Mouse (Mus musculus) embryonic facial prominence, embryonic 11.5 days (tissue): Measurements from ENCODE around the gene Habp4. TPM values are rescaled to one million over a fixed set of nuclear protein-coding genes. Genes with fewer than 3 reads are reported as not detected.

Experiments
- ATAC-seq: fragments of 200-750 bp; cut with Nextera tagmentation; replicated peaks from 2 replicates; pipeline ENCODE4 v1.8.0; 2017; ENCODE audit warnings: low read depth; ENCODE audit not compliant: insufficient number of reproducible peaks, low FRiP score, low TSS enrichment
- DNase-seq: peaks from one replicate; pipeline ENCODE4 v3.0.0-alpha.2; 2015; ENCODE audit warnings: low spot score
- H3K27ac ChIP-seq: fragments of 300-500 bp; sonication (generic); replicated peaks from 2 replicates; pipeline ENCODE4 v1.5.1; 2014; ENCODE audit warnings: mild to moderate bottlenecking, low read depth, low read length, control low read depth
- H3K27me3 ChIP-seq: fragments of 300-500 bp; sonication (generic); 2 replicates; pipeline ENCODE4 v1.6.1; 2014; ENCODE audit warnings: mild to moderate bottlenecking, low read length, moderate library complexity, mixed read lengths; ENCODE audit not compliant: control insufficient read depth, insufficient read depth
- H3K36me3 ChIP-seq: fragments of 300-500 bp; sonication (generic); replicated peaks from 2 replicates; pipeline ENCODE4 v1.6.1; 2014; ENCODE audit warnings: low read depth, mild to moderate bottlenecking, low read length, moderate library complexity, mixed read lengths; ENCODE audit not compliant: control insufficient read depth, insufficient read depth
- H3K4me1 ChIP-seq: fragments of 300-500 bp; sonication (generic); 2 replicates; pipeline ENCODE4 v1.6.1; 2014; ENCODE audit warnings: low read length, mixed read lengths; ENCODE audit not compliant: control insufficient read depth, insufficient read depth
- H3K4me2 ChIP-seq: fragments of 300-500 bp; sonication (generic); 2 replicates; pipeline ENCODE4 v1.6.1; 2014; ENCODE audit warnings: low read depth, mild to moderate bottlenecking, control low read depth, low read length, moderate library complexity
- H3K4me3 ChIP-seq: fragments of 300-500 bp; sonication (generic); 2 replicates; pipeline ENCODE4 v1.5.1; 2014; ENCODE audit warnings: low read depth, low read length, control low read depth
- H3K9ac ChIP-seq: fragments of 300-500 bp; sonication (generic); replicated peaks from 2 replicates; pipeline ENCODE4 v1.6.1; 2014; ENCODE audit warnings: mild to moderate bottlenecking, control low read depth, low read length
- H3K9me3 ChIP-seq: fragments of 300-500 bp; sonication (generic); replicated peaks from 2 replicates; pipeline ENCODE4 v1.6.1; 2016; ENCODE audit warnings: mild to moderate bottlenecking, low read length, inconsistent platforms, mixed read lengths; ENCODE audit not compliant: control insufficient read depth
- WGBS: fragments of 180-500 bp; shearing (Covaris S2); extraction: QIAGEN DNeasy Blood & Tissue Kit; methylation state at CpG from one replicate; pipeline ENCODE4 v1.1.7; 2014; 5-methylcytosine and 5-hydroxymethylcytosine counted together
- polyA plus RNA-seq: library from polyadenylated mRNA; unstranded; fragments of >200 nt; fragmentation: Nextera tagmentation; extraction: Ambion mirVana; gene quantifications from 2 replicates; pipeline ENCODE4 v1.2.1, GENCODE M21; 2014

Habp4 gene
- polyA plus RNA-seq: 26.0 and 26.2 TPM in 2 replicates

- Histone ChIP-seq H3K4me3 (peak within 1 kb of the TSS; percentile 78), H3K9ac (peak within 1 kb of the TSS; percentile 87), H3K4me1 (no peaks in the 10 kb centered on the region), H3K36me3 (no peaks in the 10 kb centered on the region), H3K27me3 (no peaks in the 10 kb centered on the region), H3K9me3 (no peaks in the 10 kb centered on the region), H3K4me2 (peak within 1 kb of the TSS; percentile 98), H3K27ac (0 out of 2 replicates have a peak within 1 kb of the TSS, but pooled peaks have one; percentile 65)
- DNase-seq (peak; percentile 99), ATAC-seq (peak; percentile 99)
- 0% methylated on average over 19 of the region's 31 CpGs for WGBS
Observed at GRCm38 (mm10) chr13:64161548-64161915, at the start of gene Habp4. TSS of gene Habp4 (plus strand) at chr13:64161824.

- H3K9me3 ChIP-seq: no peaks in the 10 kb centered on the region
- H3K27me3 ChIP-seq: no peaks in the 10 kb centered on the region
- H3K9ac ChIP-seq: no peak overlapping the region
- WGBS: 63% methylated on average over 2 of the region's 2 CpGs
- H3K27ac ChIP-seq: no peak overlapping the region
- no peak overlapping the region for H3K4me3 ChIP-seq
- no peak for DNase-seq
- no peaks in the 10 kb centered on the region for H3K4me1 ChIP-seq
- ATAC-seq: no peak
- H3K4me2 ChIP-seq: no peak overlapping the region
- H3K36me3 ChIP-seq: no peaks in the 10 kb centered on the region
Observed at GRCm38 (mm10) chr13:64117442-64117841, 44.2 kb upstream of the Habp4 start.

GRCm38 (mm10) chr13:64120760-64121159, 40.9 kb upstream of the Habp4 start:
- DNase-seq: no peak
- WGBS: 62% methylated on average over 4 of the region's 4 CpGs
- no peak for ATAC-seq
- H3K4me1 ChIP-seq: no peaks in the 10 kb centered on the region
- H3K27me3 ChIP-seq: no peaks in the 10 kb centered on the region
- H3K9me3 ChIP-seq: no peaks in the 10 kb centered on the region
- H3K27ac ChIP-seq: no peak overlapping the region
- H3K4me3 ChIP-seq: no peak overlapping the region
- H3K9ac ChIP-seq: no peak overlapping the region
- H3K4me2 ChIP-seq: no peak overlapping the region
- no peaks in the 10 kb centered on the region for H3K36me3 ChIP-seq

GRCm38 (mm10) chr13:64123491-64124188, 38.0 kb upstream of the Habp4 start:
- DNase-seq (no peak), ATAC-seq (no peak)
- Histone ChIP-seq H3K9me3 (no peaks in the 10 kb centered on the region), H3K27me3 (no peaks in the 10 kb centered on the region), H3K36me3 (no peaks in the 10 kb centered on the region), H3K27ac (no peak overlapping the region), H3K4me3 (no peak overlapping the region), H3K4me1 (no peaks in the 10 kb centered on the region), H3K4me2 (no peak overlapping the region), H3K9ac (no peak overlapping the region)
- 23% methylated on average over 6 of the region's 6 CpGs for whole genome bisulfite sequencing

- H3K9ac ChIP-seq: no peak overlapping the region
- DNase-seq (no peak), ATAC-seq (no peak)
- no peaks in the 10 kb centered on the region for H3K27me3 ChIP-seq
- H3K9me3 ChIP-seq: no peaks in the 10 kb centered on the region
- H3K27ac ChIP-seq: no peak overlapping the region
- no peak overlapping the region for H3K4me3 ChIP-seq
- H3K4me1 ChIP-seq: no peaks in the 10 kb centered on the region
- 87% methylated on average over 6 of the region's 6 CpGs for WGBS
- no peak overlapping the region for H3K4me2 ChIP-seq
- H3K36me3 ChIP-seq: no peaks in the 10 kb centered on the region
Observed at GRCm38 (mm10) chr13:64124886-64125285, 36.7 kb upstream of the Habp4 start.

- no peak overlapping the region for H3K4me2 ChIP-seq
Observed at GRCm38 (mm10) chr13:64126316-64126715, 35.3 kb upstream of the Habp4 start.

GRCm38 (mm10) chr13:64128858-64129615, 32.6 kb upstream of the Habp4 start, which contains the start of gene Slc35d2:
TSS of gene Slc35d2 (minus strand) at chr13:64129368.
- peak; percentile 30 for DNase-seq
- Histone ChIP-seq H3K36me3 (no peaks in the 10 kb centered on the region), H3K27ac (no peak within 1 kb of the TSS), H3K4me3 (peak within 1 kb of the TSS; percentile 55), H3K9me3 (no peaks in the 10 kb centered on the region), H3K27me3 (no peaks in the 10 kb centered on the region), H3K9ac (peak within 1 kb of the TSS; percentile 74), H3K4me2 (peak within 1 kb of the TSS; percentile 91), H3K4me1 (no peaks in the 10 kb centered on the region)
- ATAC-seq: peak; percentile 45; the same call in 1 of the 2 replicates
- WGBS: 8% methylated on average over 44 of the region's 44 CpGs

More at GRCm38 (mm10) chr13:64126316-64126715, 35.3 kb upstream of the Habp4 start:
- Histone ChIP-seq H3K27me3 (no peaks in the 10 kb centered on the region), H3K27ac (no peak overlapping the region), H3K9ac (no peak overlapping the region), H3K4me1 (no peaks in the 10 kb centered on the region), H3K9me3 (no peaks in the 10 kb centered on the region), H3K36me3 (no peaks in the 10 kb centered on the region), H3K4me3 (no peak overlapping the region)
- DNase-seq: peak; percentile 6
- WGBS: 54% methylated on average over 4 of the region's 4 CpGs
- no peak for ATAC-seq
